Mouse (Mus musculus): ENCODE measurements around the gene Hlcs. TPM values are rescaled to one million over a fixed set of nuclear protein-coding genes. Genes with fewer than 3 reads are reported as not detected.

Hlcs gene
- polyA plus RNA-seq, 1 experiment from 2014 or later, result 2.8 TPM

DNA sequence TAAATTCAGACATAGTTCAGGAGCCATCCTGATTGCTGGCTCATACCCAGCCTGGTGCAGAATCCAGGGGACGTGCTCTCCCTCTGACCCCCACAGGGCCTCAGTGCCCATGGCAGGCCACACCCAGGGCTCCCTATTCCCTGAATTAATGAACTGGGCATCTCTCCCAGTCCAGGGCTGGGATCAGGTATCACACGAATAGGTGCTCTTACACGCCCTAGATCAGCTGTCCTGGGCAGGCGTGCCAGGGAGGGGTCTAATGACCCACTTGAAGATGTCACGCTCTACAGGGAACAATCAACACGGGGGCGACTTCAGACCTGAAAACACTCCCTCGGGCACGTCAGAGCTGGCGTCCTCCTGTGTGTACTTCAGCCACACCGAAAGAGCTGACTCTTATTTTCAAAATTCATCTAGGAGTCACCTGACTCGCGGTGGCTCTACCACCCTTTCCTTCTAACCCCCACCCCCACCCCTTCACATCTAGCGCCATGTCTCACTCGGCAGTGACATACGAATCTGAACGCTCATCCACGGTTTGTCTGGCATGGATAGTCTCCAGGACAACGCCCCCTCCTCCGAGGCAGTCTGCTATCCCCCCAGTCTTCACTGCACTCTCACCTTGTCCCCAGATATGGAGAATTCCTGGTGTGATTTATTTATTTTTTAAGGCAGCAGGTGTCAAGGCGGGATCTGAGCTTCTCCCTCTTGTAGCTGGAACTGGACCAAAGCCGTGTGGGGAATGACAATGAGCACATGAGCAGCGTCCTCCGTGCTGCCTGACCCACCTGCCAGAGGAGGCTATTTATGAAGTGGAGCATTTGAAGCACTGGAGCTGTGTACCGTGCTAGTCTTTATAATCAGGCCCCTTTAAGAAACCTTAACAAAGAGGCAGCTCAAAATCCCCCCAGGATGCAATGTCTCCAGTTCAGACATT, 121.7 kb downstream of the Hlcs start:
- Histone ChIP-seq H3K4me3 (ENCODE audit: low read depth, low read length) (no peak overlapping the region), H3K27me3 (replicated peaks; ENCODE audit: control insufficient read depth, insufficient read depth, low read length) (no peaks in the 10 kb centered on the region), H3K27ac (ENCODE audit: low read depth, low read length) (no peak overlapping the region), H3K9ac (ENCODE audit: low read depth, low read length) (no peak overlapping the region), H3K9me3 (ENCODE audit: control insufficient read depth) (no peaks in the 10 kb centered on the region), H3K4me2 (replicated peaks; ENCODE audit: low read depth) (no peak overlapping the region), H3K4me1 (replicated peaks; ENCODE audit: control insufficient read depth, insufficient read depth, low read length) (no peaks in the 10 kb centered on the region), H3K36me3 (ENCODE audit: control insufficient read depth, insufficient read depth) (no peaks in the 10 kb centered on the region)
- no peak for ATAC-seq
- WGBS, result 81% methylated on average over 25 of the region's 25 CpGs
- TF ChIP-seq CTCF (IDR thresholded peaks at IDR 0.05; ENCODE audit: low read depth), result no peak

DNA sequence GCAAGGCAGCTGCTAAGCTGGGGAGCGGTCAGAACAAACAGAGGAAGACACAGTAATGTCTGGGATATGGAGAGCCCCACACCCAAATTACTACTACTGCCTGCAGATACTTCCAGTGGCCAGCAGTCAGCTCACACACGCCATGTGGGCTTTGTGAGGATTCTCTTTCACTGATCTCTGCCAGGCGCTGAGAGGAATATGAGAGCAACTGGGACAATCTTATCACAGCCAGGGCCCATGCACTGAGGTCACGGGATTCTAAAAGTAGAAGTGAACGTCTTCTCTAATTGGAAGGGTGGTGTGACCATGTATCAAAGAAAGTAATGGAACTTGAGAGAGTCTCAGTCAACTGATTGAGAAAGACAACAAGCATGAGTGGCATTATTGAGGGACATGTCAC, 123.1 kb downstream of the Hlcs start:
- H3K27ac ChIP-seq (ENCODE audit: low read depth, low read length), result no peak overlapping the region
- H3K36me3 ChIP-seq (ENCODE audit: control insufficient read depth, insufficient read depth), result no peaks in the 10 kb centered on the region
- no peak for ATAC-seq
- no peaks in the 10 kb centered on the region for H3K4me1 ChIP-seq (replicated peaks; ENCODE audit: control insufficient read depth, insufficient read depth, low read length)
- WGBS, result 95% methylated on average over 5 of the region's 5 CpGs
- no peaks in the 10 kb centered on the region for H3K9me3 ChIP-seq (ENCODE audit: control insufficient read depth)
- no peak overlapping the region for H3K4me2 ChIP-seq (replicated peaks; ENCODE audit: low read depth)
- no peak overlapping the region for H3K4me3 ChIP-seq (ENCODE audit: low read depth, low read length)
- TF ChIP-seq CTCF (IDR thresholded peaks at IDR 0.05; ENCODE audit: low read depth), result no peak
- H3K27me3 ChIP-seq (replicated peaks; ENCODE audit: control insufficient read depth, insufficient read depth, low read length), result no peaks in the 10 kb centered on the region
- H3K9ac ChIP-seq (ENCODE audit: low read depth, low read length), result no peak overlapping the region

DNA sequence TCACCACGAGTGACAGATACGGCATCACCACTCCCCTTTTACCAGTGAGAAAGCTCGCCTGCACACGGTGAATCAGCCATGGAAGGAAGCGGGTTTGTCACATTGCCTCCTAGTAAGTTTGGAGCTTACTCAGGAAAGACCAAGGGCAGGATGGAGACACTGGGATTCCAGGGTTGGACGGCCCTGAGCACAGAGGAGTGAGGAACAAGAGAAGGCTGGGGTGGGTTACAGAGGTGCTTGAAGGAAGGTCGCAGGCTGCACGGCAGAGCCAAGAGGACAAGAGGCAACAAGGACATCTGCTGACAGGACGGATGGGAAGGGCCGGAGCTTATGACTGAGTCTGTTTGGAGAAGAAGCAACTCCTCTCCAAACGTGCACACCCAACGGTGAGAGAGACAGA, 126.8 kb downstream of the Hlcs start:
- ATAC-seq, result no peak
- H3K9me3 ChIP-seq (ENCODE audit: control insufficient read depth), result no peaks in the 10 kb centered on the region
- no peak overlapping the region for H3K27ac ChIP-seq (ENCODE audit: low read depth, low read length)
- H3K4me1 ChIP-seq (replicated peaks; ENCODE audit: control insufficient read depth, insufficient read depth, low read length), result no peaks in the 10 kb centered on the region
- no peaks in the 10 kb centered on the region for H3K36me3 ChIP-seq (ENCODE audit: control insufficient read depth, insufficient read depth)
- no peak overlapping the region for H3K4me2 ChIP-seq (replicated peaks; ENCODE audit: low read depth)
- H3K27me3 ChIP-seq (replicated peaks; ENCODE audit: control insufficient read depth, insufficient read depth, low read length), result no peaks in the 10 kb centered on the region
- no peak overlapping the region for H3K9ac ChIP-seq (ENCODE audit: low read depth, low read length)
- WGBS, result 78% methylated on average over 12 of the region's 12 CpGs
- TF ChIP-seq CTCF (IDR thresholded peaks at IDR 0.05; ENCODE audit: low read depth), result no peak
- H3K4me3 ChIP-seq (ENCODE audit: low read depth, low read length), result no peak overlapping the region

DNA sequence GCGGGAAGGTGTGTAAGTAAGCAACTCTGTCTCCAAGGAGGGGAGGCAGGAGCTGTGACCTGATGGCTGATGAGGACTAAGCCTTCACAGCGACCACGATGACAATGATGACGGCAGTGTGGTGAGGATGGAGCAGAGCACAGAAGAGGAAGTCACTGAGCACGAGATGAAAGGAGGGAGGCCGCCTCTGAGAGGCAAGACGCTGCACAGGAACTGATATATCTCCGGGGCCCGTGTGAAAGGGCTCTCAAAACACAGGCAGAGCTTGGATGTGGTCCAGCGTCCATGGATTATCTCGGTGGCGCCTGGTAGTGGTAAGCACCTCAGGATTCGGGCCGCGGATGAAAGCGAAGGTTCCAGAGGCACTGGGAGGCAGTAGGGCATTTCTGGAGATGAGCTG, 127.9 kb downstream of the Hlcs start:
- Histone ChIP-seq H3K9me3 (ENCODE audit: control insufficient read depth) (no peaks in the 10 kb centered on the region), H3K4me1 (replicated peaks; ENCODE audit: control insufficient read depth, insufficient read depth, low read length) (no peaks in the 10 kb centered on the region), H3K4me2 (replicated peaks; ENCODE audit: low read depth) (no peak overlapping the region), H3K9ac (ENCODE audit: low read depth, low read length) (no peak overlapping the region), H3K27me3 (replicated peaks; ENCODE audit: control insufficient read depth, insufficient read depth, low read length) (no peaks in the 10 kb centered on the region), H3K4me3 (ENCODE audit: low read depth, low read length) (no peak overlapping the region), H3K27ac (ENCODE audit: low read depth, low read length) (no peak overlapping the region), H3K36me3 (ENCODE audit: control insufficient read depth, insufficient read depth) (no peaks in the 10 kb centered on the region)
- no peak for ATAC-seq
- TF ChIP-seq CTCF (IDR thresholded peaks at IDR 0.05; ENCODE audit: low read depth), result no peak
- WGBS, result 62% methylated on average over 16 of the region's 16 CpGs

DNA sequence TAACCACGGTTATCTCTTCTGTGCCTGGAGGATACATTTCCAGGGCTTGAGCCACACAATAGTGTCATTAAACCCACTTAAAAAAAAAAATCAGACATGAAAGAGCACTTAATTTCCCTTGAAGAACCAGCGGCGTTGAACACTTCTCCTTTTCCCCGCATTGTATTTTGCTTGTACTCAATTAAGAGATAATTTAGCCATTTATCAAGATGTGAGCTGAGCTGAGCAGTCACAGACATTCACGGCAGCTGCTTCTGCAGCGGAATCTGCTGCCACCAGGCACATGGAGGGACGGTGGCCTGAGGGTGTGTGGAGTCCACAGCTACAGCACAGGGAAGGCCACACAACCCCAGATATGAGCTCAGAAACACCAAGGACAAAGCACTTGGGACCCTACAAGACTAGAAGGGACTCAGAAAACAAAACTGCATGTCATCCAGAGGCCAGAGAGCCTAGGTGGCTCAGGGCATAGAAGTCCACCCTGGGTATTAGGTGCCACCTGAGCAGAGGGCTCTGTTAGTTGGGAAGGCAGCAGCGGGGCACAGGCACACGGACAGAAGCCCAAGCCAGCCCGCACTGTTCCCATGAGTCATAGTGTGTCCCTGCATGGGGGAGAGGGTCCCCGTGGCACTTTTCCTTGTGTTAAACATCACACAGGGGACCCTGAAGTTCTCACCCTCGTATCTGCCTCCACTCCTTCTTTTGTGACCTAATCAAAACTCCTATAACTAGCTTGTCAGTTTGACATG, 133.1 kb downstream of the Hlcs start:
- H3K9ac ChIP-seq (ENCODE audit: low read depth, low read length), result no peak overlapping the region
- no peak for ATAC-seq
- 68% methylated on average over 12 of the region's 12 CpGs for WGBS
- no peak overlapping the region for H3K4me3 ChIP-seq (ENCODE audit: low read depth, low read length)
- TF ChIP-seq CTCF (IDR thresholded peaks at IDR 0.05; ENCODE audit: low read depth), result no peak
- H3K27ac ChIP-seq (ENCODE audit: low read depth, low read length), result no peak overlapping the region
- H3K4me2 ChIP-seq (replicated peaks; ENCODE audit: low read depth), result no peak overlapping the region
- H3K4me1 ChIP-seq (replicated peaks; ENCODE audit: control insufficient read depth, insufficient read depth, low read length), result no peaks in the 10 kb centered on the region
- H3K9me3 ChIP-seq (ENCODE audit: control insufficient read depth), result no peaks in the 10 kb centered on the region
- no peaks in the 10 kb centered on the region for H3K27me3 ChIP-seq (replicated peaks; ENCODE audit: control insufficient read depth, insufficient read depth, low read length)
- no peaks in the 10 kb centered on the region for H3K36me3 ChIP-seq (ENCODE audit: control insufficient read depth, insufficient read depth)

DNA sequence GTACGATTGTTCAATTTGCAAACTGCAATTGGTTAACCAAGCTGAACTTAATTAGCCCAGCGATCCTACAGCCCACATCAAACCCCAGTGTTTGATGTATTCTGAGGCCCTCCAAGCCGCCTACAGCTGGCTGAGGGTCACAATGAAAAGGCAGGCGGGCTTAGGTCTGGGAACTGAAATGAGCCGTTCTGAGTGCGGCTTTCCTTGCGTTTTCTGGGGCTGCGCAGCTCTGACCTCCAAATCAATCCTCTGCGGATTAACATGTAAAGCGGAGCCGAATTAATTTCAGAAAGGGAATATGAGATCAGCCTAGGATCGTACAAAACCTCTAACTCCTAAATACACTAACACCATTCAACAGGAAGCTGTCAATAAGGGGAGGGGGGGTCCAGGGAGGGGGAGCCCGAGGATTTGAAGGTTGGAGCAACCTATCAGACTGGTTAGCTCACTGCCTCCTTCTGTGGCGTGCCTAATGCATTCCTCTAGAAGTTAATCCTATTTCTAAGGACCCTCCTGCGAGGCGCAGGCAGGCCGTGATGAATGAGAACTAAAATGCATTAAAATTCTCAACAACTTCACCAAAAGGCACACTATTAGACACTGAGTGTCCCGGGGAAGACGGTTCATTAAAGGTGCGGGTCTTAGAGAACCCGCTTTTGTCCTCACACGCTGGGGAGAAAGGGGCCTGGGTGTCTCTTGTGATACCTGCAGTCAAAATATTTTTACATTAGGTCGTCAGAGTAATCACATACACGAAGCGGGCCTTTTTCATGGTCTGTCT, 133.8 kb downstream of the Hlcs start:
- ATAC-seq, result no peak
- Histone ChIP-seq H3K27ac (ENCODE audit: low read depth, low read length) (no peak overlapping the region), H3K4me3 (ENCODE audit: low read depth, low read length) (no peak overlapping the region), H3K4me2 (replicated peaks; ENCODE audit: low read depth) (no peak overlapping the region), H3K4me1 (replicated peaks; ENCODE audit: control insufficient read depth, insufficient read depth, low read length) (no peaks in the 10 kb centered on the region; the same call in 1 of the 2 replicates), H3K27me3 (replicated peaks; ENCODE audit: control insufficient read depth, insufficient read depth, low read length) (no peaks in the 10 kb centered on the region), H3K36me3 (ENCODE audit: control insufficient read depth, insufficient read depth) (no peaks in the 10 kb centered on the region), H3K9ac (ENCODE audit: low read depth, low read length) (no peak overlapping the region), H3K9me3 (ENCODE audit: control insufficient read depth) (no peaks in the 10 kb centered on the region)
- no peak for TF ChIP-seq CTCF (IDR thresholded peaks at IDR 0.05; ENCODE audit: low read depth)
- 67% methylated on average over 25 of the region's 25 CpGs for WGBS

Data from intestine, postnatal 0 days (tissue).